Mouse (Mus musculus) forebrain, embryonic 15.5 days (tissue): ENCODE data around the gene Abcg1. TPM values are rescaled to one million over a fixed set of nuclear protein-coding genes. Genes with fewer than 3 reads are reported as not detected.

Source experiments
- ATAC-seq: fragments of 200-750 bp; cut with Nextera tagmentation; replicated peaks from 2 replicates; pipeline ENCODE4 v1.8.0; 2017; ENCODE audit warnings: mild to moderate bottlenecking, moderate TSS enrichment, moderate library complexity
- H3K27ac ChIP-seq: fragments of 300-500 bp; sonication (generic); replicated peaks from 2 replicates; pipeline ENCODE4 v1.5.1; 2015; ENCODE audit warnings: mild to moderate bottlenecking, inconsistent platforms
- H3K27me3 ChIP-seq: fragments of 300-500 bp; sonication (generic); 2 replicates; pipeline ENCODE4 v1.6.1; 2015; ENCODE audit warnings: inconsistent platforms
- H3K36me3 ChIP-seq: fragments of 300-500 bp; sonication (generic); 2 replicates; pipeline ENCODE4 v1.6.1; 2015; ENCODE audit warnings: mild to moderate bottlenecking, inconsistent platforms
- H3K4me1 ChIP-seq: fragments of 300-500 bp; sonication (generic); 2 replicates; pipeline ENCODE4 v1.6.1; 2015; ENCODE audit warnings: inconsistent platforms
- H3K4me2 ChIP-seq: fragments of 300-500 bp; sonication (generic); replicated peaks from 2 replicates; pipeline ENCODE4 v1.6.1; 2015; ENCODE audit warnings: mild to moderate bottlenecking, inconsistent platforms
- H3K4me3 ChIP-seq: fragments of 300-500 bp; sonication (generic); 2 replicates; pipeline ENCODE4 v1.5.1; 2015; ENCODE audit warnings: mild to moderate bottlenecking, inconsistent platforms
- H3K9ac ChIP-seq: fragments of 300-500 bp; sonication (generic); replicated peaks from 2 replicates; pipeline ENCODE4 v1.6.1; 2015; ENCODE audit warnings: mild to moderate bottlenecking, inconsistent platforms
- H3K9me3 ChIP-seq: fragments of 300-500 bp; sonication (generic); 2 replicates; pipeline ENCODE4 v1.6.1; 2016; ENCODE audit warnings: inconsistent platforms
- WGBS: fragments of 180-500 bp; shearing (Covaris S2); methylation state at CpG from one replicate; pipeline ENCODE4 v1.1.7; 2015; ENCODE audit warnings: mixed read lengths; 5-methylcytosine and 5-hydroxymethylcytosine counted together
- polyA plus RNA-seq: library from polyadenylated mRNA; unstranded; fragments of >200 nt; fragmentation: Nextera tagmentation; extraction: Ambion mirVana; gene quantifications from 2 replicates; pipeline ENCODE4 v1.2.1, GENCODE M21; 2015

Gene Abcg1
- polyA plus RNA-seq, 1 experiment from 2014 or later, result 20.8 TPM

DNA sequence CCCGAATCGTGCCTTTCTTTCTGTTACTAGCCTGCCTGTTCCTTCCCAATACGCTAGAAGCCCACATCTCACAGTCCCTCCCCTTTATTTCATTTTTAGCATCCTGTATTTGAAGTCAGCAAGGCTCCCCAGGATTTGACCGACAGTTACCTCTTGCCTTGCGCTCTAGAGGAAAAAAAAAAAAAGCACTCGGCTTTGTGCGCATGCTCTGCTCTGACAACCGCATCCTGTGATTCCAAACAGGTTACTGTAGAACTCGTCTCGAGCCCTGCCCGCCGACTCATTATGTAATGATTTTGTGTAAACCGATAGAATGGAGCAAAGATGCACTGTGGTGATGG is 1.2 kb downstream of the Abcg1 start:
- Histone ChIP-seq H3K27me3 (no peaks in the 10 kb centered on the region), H3K9me3 (peaks cover 2% of the 10 kb centered on the region; the same call in 1 of the 2 replicates), H3K4me2 (peak overlapping the region; percentile 97), H3K27ac (peak overlapping the region; percentile 91), H3K36me3 (no peaks in the 10 kb centered on the region), H3K4me1 (peaks cover 44% of the 10 kb centered on the region), H3K9ac (peak overlapping the region; percentile 81), H3K4me3 (peak overlapping the region; percentile 87)
- ATAC-seq, result peak; percentile 41
- under 1% methylated on average over 13 of the region's 13 CpGs for WGBS

DNA sequence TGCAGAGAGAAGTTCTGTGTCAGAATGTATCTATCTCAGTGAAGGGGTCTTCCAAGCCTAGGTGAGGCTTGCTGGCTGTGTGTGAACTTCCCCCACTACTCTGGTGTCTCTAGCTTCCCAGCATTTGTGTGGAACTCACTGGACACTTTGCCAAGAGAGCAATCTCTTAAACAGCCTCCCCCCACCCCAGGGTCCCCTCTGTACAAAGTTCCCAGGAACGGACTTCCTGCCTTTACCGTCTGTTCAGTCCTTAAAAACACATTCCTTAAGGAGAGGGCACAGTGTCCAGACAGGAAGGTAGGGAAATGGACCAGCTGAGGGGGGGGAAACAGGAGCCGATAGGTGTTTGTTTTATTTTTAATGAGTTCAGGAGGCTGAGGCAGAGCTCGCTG is 2.7 kb downstream of the Abcg1 start:
- WGBS, result 77% methylated on average over 4 of the region's 4 CpGs
- H3K27me3 ChIP-seq, result no peaks in the 10 kb centered on the region
- peaks cover 3% of the 10 kb centered on the region; the same call in 1 of the 2 replicates for H3K36me3 ChIP-seq
- H3K27ac ChIP-seq, result no peak overlapping the region
- no peak for ATAC-seq
- no peak overlapping the region for H3K9ac ChIP-seq
- H3K9me3 ChIP-seq, result no peaks in the 10 kb centered on the region
- peaks cover 44% of the 10 kb centered on the region for H3K4me1 ChIP-seq
- no peak overlapping the region for H3K4me2 ChIP-seq
- no peak overlapping the region for H3K4me3 ChIP-seq

DNA sequence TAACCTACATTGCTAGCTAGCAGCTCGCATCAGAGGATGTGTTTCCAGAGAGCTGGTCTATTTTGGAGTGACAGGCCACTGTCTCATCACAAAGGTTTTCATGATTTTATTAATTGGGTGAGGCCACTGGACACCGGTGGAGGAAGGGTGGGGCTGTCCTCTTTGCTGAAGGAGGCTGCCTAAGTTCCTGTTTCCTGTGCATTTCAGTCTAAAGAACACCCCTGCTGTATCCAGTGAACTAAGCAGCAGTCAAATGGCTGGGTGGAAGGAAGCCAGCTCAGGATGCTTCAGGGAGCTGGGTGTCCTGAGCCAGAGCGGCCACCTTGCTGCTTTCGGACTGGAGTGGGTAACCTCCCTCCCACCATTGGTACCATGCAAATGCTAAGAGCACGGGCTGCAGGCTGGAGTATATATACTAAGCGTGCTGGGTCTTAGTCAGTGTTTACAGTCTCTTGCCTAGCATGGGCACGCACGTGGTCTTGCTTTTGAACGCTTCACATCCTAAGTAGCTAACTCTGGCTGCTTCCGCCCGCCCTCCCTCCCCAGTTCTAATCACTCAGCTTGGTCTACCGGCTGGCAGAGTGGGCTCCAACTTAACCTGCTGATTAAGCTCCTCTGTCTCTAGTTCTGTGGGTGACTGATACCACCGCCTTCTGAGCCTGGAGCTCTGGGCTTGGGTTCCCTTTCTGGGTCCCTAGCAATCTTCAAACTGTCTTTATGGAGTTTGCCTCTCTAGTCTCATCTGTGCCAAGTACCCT is 3.3 kb downstream of the Abcg1 start:
- Histone ChIP-seq H3K36me3 (peaks cover 7% of the 10 kb centered on the region), H3K27ac (no peak overlapping the region), H3K4me2 (no peak overlapping the region), H3K9me3 (no peaks in the 10 kb centered on the region), H3K4me1 (peaks cover 44% of the 10 kb centered on the region), H3K9ac (no peak overlapping the region), H3K27me3 (no peaks in the 10 kb centered on the region), H3K4me3 (no peak overlapping the region)
- no peak for ATAC-seq
- WGBS, result 59% methylated on average over 13 of the region's 13 CpGs

DNA sequence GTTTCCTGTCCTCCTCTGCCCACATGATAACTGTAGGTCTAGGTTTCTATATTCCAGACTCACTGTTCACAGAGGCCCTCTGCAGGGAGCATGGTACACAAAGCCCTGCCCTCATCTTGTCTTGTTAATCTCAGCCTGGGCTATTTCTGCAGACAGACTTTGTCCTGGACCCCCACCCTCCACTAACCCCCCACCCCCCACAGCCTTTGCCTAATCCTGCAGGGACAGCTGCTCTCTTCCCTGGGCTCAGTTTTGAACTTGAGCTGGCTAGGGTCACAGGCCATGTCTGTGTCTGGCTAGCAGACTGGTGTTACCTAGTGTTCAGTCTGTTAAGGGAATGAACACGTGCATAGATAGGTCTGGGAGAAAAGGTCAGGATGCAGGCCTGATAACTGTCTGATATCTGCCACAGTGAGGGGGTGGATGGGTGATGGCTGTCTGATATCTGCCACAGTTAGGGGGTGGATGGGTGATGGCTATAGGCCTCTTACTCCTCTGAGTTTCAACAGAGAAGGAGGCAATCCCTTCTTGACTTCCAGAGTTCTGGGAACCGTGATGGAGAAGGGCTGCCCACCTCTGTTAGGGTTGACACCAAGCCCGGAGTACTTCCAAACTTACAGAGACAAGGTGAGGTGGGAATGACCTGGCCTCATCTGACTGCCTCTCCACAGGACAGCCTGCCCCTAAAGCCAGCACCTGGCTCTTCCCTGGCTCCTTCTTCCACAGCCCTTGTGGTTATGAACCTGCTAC is 4.0 kb downstream of the Abcg1 start:
- 67% methylated on average over 3 of the region's 3 CpGs for WGBS
- H3K4me2 ChIP-seq, result no peak overlapping the region
- ATAC-seq, result no peak
- H3K9me3 ChIP-seq, result no peaks in the 10 kb centered on the region
- H3K4me3 ChIP-seq, result no peak overlapping the region
- H3K4me1 ChIP-seq, result peaks cover 44% of the 10 kb centered on the region
- no peaks in the 10 kb centered on the region for H3K27me3 ChIP-seq
- peaks cover 8% of the 10 kb centered on the region for H3K36me3 ChIP-seq
- no peak overlapping the region for H3K27ac ChIP-seq
- H3K9ac ChIP-seq, result no peak overlapping the region

DNA sequence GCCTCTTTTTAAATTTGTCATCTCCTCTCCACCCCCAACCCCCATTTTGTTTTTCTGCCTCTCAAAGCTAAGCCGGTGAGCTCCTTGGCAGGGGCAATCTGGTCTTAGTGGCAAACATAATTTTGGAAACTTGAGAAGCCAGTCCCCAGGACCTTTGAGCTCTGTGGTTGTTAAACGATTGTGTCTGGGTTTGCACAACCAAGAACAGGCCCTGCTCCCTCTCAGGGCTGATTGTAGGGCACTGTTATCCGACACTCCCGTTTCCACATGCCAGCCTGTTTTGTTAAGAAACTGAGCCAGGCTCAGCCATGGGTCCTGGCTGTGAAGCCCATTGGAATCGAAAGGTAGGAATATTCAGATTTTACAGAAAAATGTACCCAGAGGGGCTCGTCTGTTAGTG is 8.6 kb downstream of the Abcg1 start:
- no peak overlapping the region for H3K4me2 ChIP-seq
- H3K36me3 ChIP-seq, result peaks cover 14% of the 10 kb centered on the region
- peaks cover 22% of the 10 kb centered on the region for H3K4me1 ChIP-seq
- no peak for ATAC-seq
- no peak overlapping the region for H3K9ac ChIP-seq
- WGBS, result 83% methylated on average over 6 of the region's 6 CpGs
- no peak overlapping the region for H3K27ac ChIP-seq
- no peaks in the 10 kb centered on the region for H3K9me3 ChIP-seq
- no peaks in the 10 kb centered on the region for H3K27me3 ChIP-seq
- no peak overlapping the region for H3K4me3 ChIP-seq

DNA sequence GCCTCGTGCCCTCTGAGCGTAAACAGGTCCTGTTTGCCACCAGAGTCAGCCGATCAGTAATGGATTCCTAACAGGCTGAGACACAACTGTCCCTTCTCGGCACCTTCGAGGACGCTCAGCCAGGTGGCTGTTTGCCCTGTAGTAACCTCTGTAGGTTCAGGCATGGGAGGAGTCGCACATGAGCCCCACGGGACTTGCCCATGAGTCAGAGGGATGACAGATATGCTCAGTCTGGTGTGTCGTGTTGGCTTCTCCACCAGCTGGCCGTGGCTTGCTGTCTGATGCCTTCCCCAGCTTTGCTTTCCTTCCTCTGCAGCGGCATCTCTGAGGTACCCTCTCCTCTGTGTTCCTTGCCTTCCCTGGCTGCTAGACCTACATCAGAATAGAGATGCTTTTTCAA is 9.6 kb downstream of the Abcg1 start:
- H3K9ac ChIP-seq, result no peak overlapping the region
- no peak overlapping the region for H3K4me2 ChIP-seq
- no peak for ATAC-seq
- no peak overlapping the region for H3K27ac ChIP-seq
- no peak overlapping the region for H3K4me3 ChIP-seq
- peaks cover 28% of the 10 kb centered on the region for H3K4me1 ChIP-seq
- 91% methylated on average over 11 of the region's 11 CpGs for WGBS
- peaks cover 14% of the 10 kb centered on the region for H3K36me3 ChIP-seq
- no peaks in the 10 kb centered on the region for H3K27me3 ChIP-seq
- H3K9me3 ChIP-seq, result no peaks in the 10 kb centered on the region

DNA sequence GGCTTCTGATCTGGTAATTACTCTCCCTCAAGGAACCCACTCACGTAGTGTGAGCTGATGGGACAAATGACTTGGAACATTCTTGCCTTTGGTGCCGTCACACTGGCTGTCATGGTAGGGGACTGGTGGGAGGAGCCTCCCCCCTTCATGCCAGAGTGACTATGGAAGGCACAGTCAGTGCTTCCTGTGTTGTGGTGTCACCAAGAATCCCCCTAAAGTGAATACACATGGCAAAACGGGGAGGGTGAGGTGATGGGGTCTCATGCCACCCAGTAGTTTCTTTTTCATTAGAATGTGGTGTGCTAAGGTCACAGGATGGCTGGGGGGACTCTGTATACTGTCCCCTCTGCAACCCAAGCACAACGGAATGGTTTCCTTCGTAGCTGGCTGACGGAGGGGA is 11.6 kb downstream of the Abcg1 start:
- peaks cover 49% of the 10 kb centered on the region for H3K4me1 ChIP-seq
- no peak overlapping the region for H3K27ac ChIP-seq
- H3K9ac ChIP-seq, result no peak overlapping the region
- H3K9me3 ChIP-seq, result no peaks in the 10 kb centered on the region
- no peak overlapping the region for H3K4me2 ChIP-seq
- ATAC-seq, result no peak
- 79% methylated on average over 6 of the region's 6 CpGs for WGBS
- no peaks in the 10 kb centered on the region for H3K27me3 ChIP-seq
- no peak overlapping the region for H3K4me3 ChIP-seq
- H3K36me3 ChIP-seq, result peaks cover 14% of the 10 kb centered on the region

DNA sequence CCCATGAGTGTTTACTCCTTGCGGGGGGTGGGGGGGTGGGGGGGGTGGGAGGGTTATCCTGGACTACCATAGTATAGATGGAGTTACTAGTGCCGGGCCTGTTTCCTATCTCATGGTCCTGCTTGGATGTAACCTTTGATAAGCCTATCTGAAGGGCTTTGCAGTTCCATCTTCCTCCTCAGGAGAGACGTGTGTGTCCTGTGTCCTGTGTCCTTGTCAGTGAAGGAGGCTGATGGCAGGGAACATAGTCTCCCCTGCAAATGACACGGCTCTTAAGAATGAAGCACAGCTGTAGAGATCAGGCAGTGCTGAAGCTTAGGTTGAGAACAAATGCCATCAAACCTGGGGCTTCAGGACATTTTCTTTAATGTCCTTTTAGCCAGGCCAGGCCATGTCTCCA is 12.4 kb downstream of the Abcg1 start:
- no peak overlapping the region for H3K4me3 ChIP-seq
- H3K27me3 ChIP-seq, result no peaks in the 10 kb centered on the region
- peaks cover 52% of the 10 kb centered on the region for H3K4me1 ChIP-seq
- no peak overlapping the region for H3K4me2 ChIP-seq
- H3K9me3 ChIP-seq, result no peaks in the 10 kb centered on the region
- H3K36me3 ChIP-seq, result peaks cover 11% of the 10 kb centered on the region
- 0 out of 2 replicates have a peak overlapping the region, but pooled peaks have one; percentile 69 for H3K27ac ChIP-seq
- 74% methylated on average over 4 of the region's 4 CpGs for WGBS
- ATAC-seq, result no peak
- no peak overlapping the region for H3K9ac ChIP-seq

DNA sequence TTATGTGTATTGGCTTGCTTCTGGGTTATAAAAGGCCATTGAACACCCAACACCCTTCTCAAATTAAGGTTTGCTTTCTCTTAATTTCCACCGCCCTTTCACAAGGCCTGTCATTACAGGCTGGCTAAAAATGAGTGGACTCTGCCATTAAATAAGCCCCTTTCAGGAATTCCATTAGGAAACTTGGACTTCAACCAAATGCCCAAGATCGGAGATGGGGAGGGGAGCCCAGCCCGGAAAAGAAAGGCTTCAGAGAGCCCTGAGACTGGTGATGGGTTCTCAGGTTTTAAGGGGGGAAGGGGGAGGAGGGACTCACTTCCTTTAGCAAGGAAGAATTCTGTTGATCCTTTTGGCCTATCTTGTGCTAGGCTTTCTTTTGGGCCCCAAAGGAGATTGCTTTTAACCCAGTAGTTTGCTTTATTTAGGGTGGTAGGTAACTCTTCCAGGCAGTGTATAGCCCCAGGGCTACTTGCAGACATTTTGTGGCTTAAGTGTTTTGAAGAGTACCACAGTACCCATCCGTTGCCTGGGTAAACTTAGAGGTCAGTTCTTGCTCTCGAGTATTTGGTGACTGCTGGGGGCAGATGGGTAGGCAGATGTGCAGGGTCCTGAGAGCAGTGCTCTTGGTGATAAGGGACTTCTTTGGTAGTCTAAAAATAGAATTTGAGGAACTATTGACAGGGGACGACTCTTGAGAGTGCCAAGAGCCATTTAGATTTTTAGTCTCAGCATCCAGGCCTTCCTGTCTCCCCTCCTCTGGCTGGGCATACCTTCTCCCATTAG is 13.1 kb downstream of the Abcg1 start:
- Histone ChIP-seq H3K4me2 (no peak overlapping the region), H3K27me3 (no peaks in the 10 kb centered on the region), H3K9ac (no peak overlapping the region), H3K27ac (peak overlapping the region; percentile 69), H3K36me3 (peaks cover 7% of the 10 kb centered on the region; the same call in 1 of the 2 replicates), H3K9me3 (no peaks in the 10 kb centered on the region), H3K4me3 (no peak overlapping the region), H3K4me1 (peaks cover 52% of the 10 kb centered on the region)
- no peak for ATAC-seq
- WGBS, result 26% methylated on average over 6 of the region's 6 CpGs

DNA sequence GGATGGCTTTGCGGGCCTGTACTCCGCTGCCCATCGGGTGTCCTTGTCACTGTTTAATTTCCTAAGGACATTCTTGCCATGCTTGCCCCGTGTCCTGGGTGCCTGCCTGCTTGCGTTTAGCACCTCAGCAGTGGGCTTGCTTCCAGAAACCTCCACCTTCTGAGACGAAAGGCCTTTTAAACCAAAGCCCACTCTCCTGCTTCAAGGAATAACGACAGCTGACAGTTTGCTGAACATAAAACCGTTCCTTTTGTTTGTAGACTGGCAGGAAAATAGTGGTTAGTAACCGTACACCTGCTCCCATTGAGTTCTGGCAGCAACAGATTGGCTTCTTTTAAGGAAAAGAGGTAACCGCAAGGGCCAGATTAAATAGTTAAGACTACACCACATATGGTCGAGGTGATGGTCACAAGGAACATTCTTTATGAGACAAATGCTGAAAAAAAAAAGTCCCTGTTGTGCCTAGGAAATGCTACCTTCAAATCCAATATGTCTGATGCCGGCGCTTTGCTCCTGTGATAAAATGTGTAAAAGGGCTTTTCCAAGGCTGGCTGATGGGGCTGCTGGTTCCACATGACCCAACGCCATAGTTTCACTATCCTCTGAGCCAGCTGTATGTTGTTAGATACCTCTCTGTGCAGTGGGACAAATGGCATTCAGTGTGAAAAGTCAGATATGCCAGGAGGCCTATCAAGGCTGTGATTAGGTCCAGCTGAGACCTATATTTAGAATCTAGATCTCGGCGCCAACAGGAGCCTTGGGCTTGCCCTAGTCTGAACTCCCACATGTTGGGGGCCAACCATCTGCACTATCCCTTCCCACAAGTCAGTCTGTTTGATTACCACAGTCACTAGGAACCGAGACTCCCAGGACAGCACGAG is 14.2 kb downstream of the Abcg1 start:
- H3K27me3 ChIP-seq, result no peaks in the 10 kb centered on the region
- 34% methylated on average over 18 of the region's 18 CpGs for WGBS
- no peaks in the 10 kb centered on the region for H3K9me3 ChIP-seq
- H3K4me2 ChIP-seq, result no peak overlapping the region
- H3K4me1 ChIP-seq, result peaks cover 52% of the 10 kb centered on the region
- H3K36me3 ChIP-seq, result 0 out of 2 replicates have a peak, but pooled peaks cover 4% of the 10 kb centered on the region
- no peak overlapping the region for H3K4me3 ChIP-seq
- ATAC-seq, result no peak
- no peak overlapping the region for H3K9ac ChIP-seq
- peak overlapping the region; percentile 69 for H3K27ac ChIP-seq

DNA sequence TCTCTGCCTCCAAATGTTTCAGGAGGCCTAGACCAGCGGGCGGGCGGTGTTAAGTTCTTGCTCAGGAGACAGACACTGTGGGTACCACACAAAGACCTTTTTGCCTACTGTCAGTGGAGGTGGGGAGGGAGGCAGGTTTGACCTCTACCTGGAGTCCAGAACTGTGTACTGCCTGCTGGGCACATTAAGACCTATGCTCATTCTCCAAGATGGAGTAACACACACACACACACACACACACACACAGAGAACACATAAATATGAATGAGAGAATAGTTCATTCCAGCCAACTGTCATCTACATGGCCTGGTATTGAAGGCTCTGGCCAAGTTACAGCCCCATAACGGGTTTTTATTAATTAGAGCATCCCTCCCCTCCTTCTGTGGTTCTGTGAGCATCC is 15.4 kb downstream of the Abcg1 start:
- no peaks in the 10 kb centered on the region for H3K9me3 ChIP-seq
- no peaks in the 10 kb centered on the region for H3K27me3 ChIP-seq
- no peaks in the 10 kb centered on the region for H3K36me3 ChIP-seq
- H3K9ac ChIP-seq, result peak overlapping the region; percentile 22; the same call in 1 of the 2 replicates
- H3K4me3 ChIP-seq, result peak overlapping the region; percentile 35; the same call in 1 of the 2 replicates
- WGBS, result 45% methylated on average over 4 of the region's 4 CpGs
- H3K27ac ChIP-seq, result peak overlapping the region; percentile 69
- ATAC-seq, result peak; percentile 44; the same call in 1 of the 2 replicates
- H3K4me2 ChIP-seq, result peak overlapping the region; percentile 52
- peaks cover 52% of the 10 kb centered on the region for H3K4me1 ChIP-seq
